Comparison of ENCODE assay signal across 15 mouse cellular contexts in genomic region chr12:56402844-56403243, GRCm38 (mm10). TPM values are rescaled to one million over a fixed set of nuclear protein-coding genes. Genes with fewer than 3 reads are reported as not detected.
DNase-seq lines count a peak whose midpoint lies in the region; ATAC-seq and TF ChIP-seq lines count a peak whose summit lies in the region.
"Had no signal": no experiment of that assay in that cellular context is flagged by ENCODE, and none has a peak within 500 bp of the region (broad histone marks: within the 10 kb centered on the region; RNA-seq: fewer than 3 reads in every experiment).

No protein-coding gene starts in this region.

- no peak for DNase-seq in hindbrain, embryonic 11.5 days (ENCODE audit: low spot score)
- peak; percentile 95 for DNase-seq in CH12.LX (ENCODE audit: extremely low read depth)
- DNase-seq in kidney, adult 9 months = peak; percentile 57
- DNase-seq in kidney, postnatal 4 days = peak; percentile 17 to 25
- DNase-seq in layer of hippocampus, postnatal 14 days (ENCODE audit: low spot score in 2 of 2) = no peak
- no peak for DNase-seq in right cerebral cortex, postnatal 36 days (ENCODE audit: low spot score in 2 of 2)
- DNase-seq in cerebellum, adult 18-20 months = no peak
- DNase-seq: cerebellum, postnatal 25 days; gastrocnemius, postnatal 10 days; heart, postnatal 10 days had no signal

- peak; percentile 57 for TF ChIP-seq POLR2A in CH12.LX (IDR thresholded peaks at IDR 0.05; ENCODE audit: low read depth, low read length)

- TF ChIP-seq RAD21 in CH12.LX (IDR thresholded peaks at IDR 0.05; ENCODE audit: low read depth, low read length) = no peak

- H3K27ac ChIP-seq in hindbrain, embryonic 16.5 days (ENCODE audit: low read depth, low read length) = no peak overlapping the region
- no peak overlapping the region for H3K27ac ChIP-seq in hindbrain, embryonic 11.5 days (ENCODE audit: low read depth, low read length)
- H3K27ac ChIP-seq in CH12.LX (ENCODE audit: insufficient read depth, low read depth) = peak overlapping the region; percentile 98
- H3K27ac ChIP-seq: embryonic facial prominence, embryonic 12.5 days; lung, embryonic 15.5 days; neural tube, embryonic 15.5 days had no signal

- in situ Hi-C loops in CH12.LX (cut with MboI; ENCODE audit: low pct_ligation_motif_present, low pct_unique_long_range_greater_than_20kb, low sequenced_read_pairs) = loop anchor here (5.0 to 10.0 kb wide), 2 partner anchors 58 to 161 kb away; partner anchors contain the start of gene Mbip

- peak; percentile 91 for TF ChIP-seq EP300 in CH12.LX (IDR thresholded peaks at IDR 0.05; ENCODE audit: low read length)

- ATAC-seq in hindbrain, embryonic 16.5 days = peak; percentile 20; the same call in 1 of the 2 replicates
- no peak for ATAC-seq in hindbrain, embryonic 11.5 days (ENCODE audit: low FRiP score)

- H3K9ac ChIP-seq in hindbrain, embryonic 16.5 days (ENCODE audit: low read depth, low read length) = no peak overlapping the region
- H3K9ac ChIP-seq in hindbrain, embryonic 11.5 days (ENCODE audit: low read depth, low read length) = no peak overlapping the region
- peak overlapping the region; percentile 70; the same call in 1 of the 2 replicates for H3K9ac ChIP-seq in CH12.LX (ENCODE audit: insufficient read depth, low read depth)
- H3K9ac ChIP-seq: embryonic facial prominence, embryonic 12.5 days; lung, embryonic 15.5 days; neural tube, embryonic 15.5 days had no signal

- no peak for TF ChIP-seq CTCF in CH12.LX (conservative IDR thresholded peaks at IDR 0.05 in 1 of 2, IDR thresholded peaks at IDR 0.05 in 1 of 2; ENCODE audit: low read depth in 2 of 2, low read length in 2 of 2)

- H3K4me3 ChIP-seq in hindbrain, embryonic 16.5 days (ENCODE audit: low read length) = no peak overlapping the region
- no peak overlapping the region for H3K4me3 ChIP-seq in hindbrain, embryonic 11.5 days (ENCODE audit: low read depth, low read length)
- no peak overlapping the region for H3K4me3 ChIP-seq in CH12.LX (replicated peaks in 1 of 3; ENCODE audit: low read depth in 2 of 3, low read length in 2 of 3, poor library complexity in 1 of 3)
- H3K4me3 ChIP-seq: embryonic facial prominence, embryonic 12.5 days; lung, embryonic 15.5 days; neural tube, embryonic 15.5 days had no signal

- 63% methylated on average over 6 of the region's 6 CpGs for WGBS in hindbrain, embryonic 16.5 days
- WGBS in hindbrain, embryonic 11.5 days = 69% methylated on average over 6 of the region's 6 CpGs

- H3K27me3 ChIP-seq in hindbrain, embryonic 16.5 days (replicated peaks; ENCODE audit: control insufficient read depth, insufficient read depth, low read length) = no peaks in the 10 kb centered on the region; the same call in 1 of the 2 replicates
- H3K27me3 ChIP-seq in hindbrain, embryonic 11.5 days (ENCODE audit: control insufficient read depth, insufficient read depth, low read length) = no peaks in the 10 kb centered on the region
- H3K27me3 ChIP-seq in CH12.LX (replicated peaks) = no peaks in the 10 kb centered on the region
- H3K27me3 ChIP-seq: embryonic facial prominence, embryonic 12.5 days; lung, embryonic 15.5 days; neural tube, embryonic 15.5 days had no signal

- no peak overlapping the region for H3K4me2 ChIP-seq in hindbrain, embryonic 16.5 days (ENCODE audit: low read length)
- H3K4me2 ChIP-seq in hindbrain, embryonic 11.5 days (replicated peaks; ENCODE audit: low read depth, low read length) = no peak overlapping the region
- H3K4me2 ChIP-seq in CH12.LX (ENCODE audit: insufficient read depth, low read depth, poor library complexity, severe bottlenecking) = peak overlapping the region; percentile 38; the same call in 1 of the 2 replicates
- H3K4me2 ChIP-seq: embryonic facial prominence, embryonic 12.5 days; lung, embryonic 15.5 days; neural tube, embryonic 15.5 days had no signal

- H3K79me2 ChIP-seq in CH12.LX (replicated peaks; ENCODE audit: control insufficient read depth, extremely low read depth, insufficient read depth, poor library complexity, severe bottlenecking) = no peaks in the 10 kb centered on the region

- dilution Hi-C loops in CH12.LX (cut with MboI; ENCODE audit: extremely low pct_ligation_motif_present, extremely low pct_unique_long_range_greater_than_20kb, low sequenced_read_pairs) = no loop called here

- H3K9me3 ChIP-seq in hindbrain, embryonic 16.5 days (ENCODE audit: control insufficient read depth, low read length) = no peaks in the 10 kb centered on the region
- H3K9me3 ChIP-seq in hindbrain, embryonic 11.5 days (ENCODE audit: control insufficient read depth, low read length) = no peaks in the 10 kb centered on the region
- H3K9me3 ChIP-seq in CH12.LX (replicated peaks; ENCODE audit: low read length) = no peaks in the 10 kb centered on the region
- H3K9me3 ChIP-seq: embryonic facial prominence, embryonic 12.5 days; G1E; lung, embryonic 15.5 days; neural tube, embryonic 15.5 days had no signal

- H3K4me1 ChIP-seq in hindbrain, embryonic 16.5 days (ENCODE audit: control insufficient read depth, insufficient read depth, low read depth, low read length) = no peaks in the 10 kb centered on the region
- H3K4me1 ChIP-seq in hindbrain, embryonic 11.5 days (replicated peaks; ENCODE audit: control insufficient read depth, insufficient read depth, low read length) = no peaks in the 10 kb centered on the region
- peaks cover 19 to 64% of the 10 kb centered on the region in 2 experiments for H3K4me1 ChIP-seq in CH12.LX (ENCODE audit: control insufficient read depth in 1 of 2, insufficient read depth in 2 of 2)
- H3K4me1 ChIP-seq: embryonic facial prominence, embryonic 12.5 days; lung, embryonic 15.5 days; neural tube, embryonic 15.5 days had no signal

- no peaks in the 10 kb centered on the region for H3K36me3 ChIP-seq in hindbrain, embryonic 16.5 days (ENCODE audit: control insufficient read depth, insufficient read depth, low read length)
- no peaks in the 10 kb centered on the region for H3K36me3 ChIP-seq in hindbrain, embryonic 11.5 days (ENCODE audit: control insufficient read depth, insufficient read depth, low read length)
- H3K36me3 ChIP-seq in CH12.LX (replicated peaks in 1 of 2; ENCODE audit: control insufficient read depth in 1 of 2, insufficient read depth in 1 of 2, low read length in 1 of 2) = peaks cover 0 to 2% of the 10 kb centered on the region in 2 experiments
- H3K36me3 ChIP-seq: embryonic facial prominence, embryonic 12.5 days; G1E; lung, embryonic 15.5 days; neural tube, embryonic 15.5 days had no signal

TF ChIP-seq in CH12.LX, 34 proteins besides CTCF, POLR2A, EP300 and RAD21 (continues in another document):
- TF ChIP-seq ZC3H11A (IDR thresholded peaks at IDR 0.05; ENCODE audit: low read depth, low read length) (no peak), UBTF (IDR thresholded peaks at IDR 0.05; ENCODE audit: low read depth, low read length) (no peak), JUN (IDR thresholded peaks at IDR 0.05; ENCODE audit: insufficient read depth, low read depth, low read length) (peak; percentile 45), MXI1 (IDR thresholded peaks at IDR 0.05; ENCODE audit: low read depth, low read length) (peak; percentile 67; the same call in 1 of the 2 replicates), ETS1 (conservative IDR thresholded peaks at IDR 0.05; ENCODE audit: low read depth, low read length) (peak; percentile 99), MAZ (IDR thresholded peaks at IDR 0.05; ENCODE audit: low read depth, low read length) (peak; percentile 39; the same call in 1 of the 2 replicates), GABPA (IDR thresholded peaks at IDR 0.05; ENCODE audit: insufficient replicate concordance, low read depth, low read length) (no peak), CHD1 (IDR thresholded peaks at IDR 0.05; ENCODE audit: low read depth, low read length) (no peak), BHLHE40 (IDR thresholded peaks at IDR 0.05; ENCODE audit: low read depth, low read length) (peak; percentile 99), ELF1 (IDR thresholded peaks at IDR 0.05; ENCODE audit: low read depth, low read length) (no peak), SIN3A (IDR thresholded peaks at IDR 0.05; ENCODE audit: low read length) (peak; percentile 89), IRF4 (IDR thresholded peaks at IDR 0.05; ENCODE audit: low read depth, low read length) (peak; percentile 84), PAX5 (IDR thresholded peaks at IDR 0.05; ENCODE audit: low read length) (0 out of 2 replicates have a peak, but pooled peaks have one; percentile 64), MYC (IDR thresholded peaks at IDR 0.05; ENCODE audit: low read depth, low read length) (0 out of 2 replicates have a peak, but pooled peaks have one; percentile 80), TCF12 (IDR thresholded peaks at IDR 0.05; ENCODE audit: low read depth, low read length) (peak; percentile 94), KAT2A (IDR thresholded peaks at IDR 0.05; ENCODE audit: insufficient replicate concordance, low read length) (0 out of 2 replicates have a peak, but pooled peaks have one; percentile 61), USF2 (conservative IDR thresholded peaks at IDR 0.05; ENCODE audit: low read depth, low read length) (no peak), MEF2A (IDR thresholded peaks at IDR 0.05; ENCODE audit: borderline replicate concordance, low read depth, low read length) (peak; percentile 94), E2F4 (IDR thresholded peaks at IDR 0.05; ENCODE audit: insufficient replicate concordance, low read depth, low read length) (no peak), HCFC1 (IDR thresholded peaks at IDR 0.05; ENCODE audit: low read depth, low read length) (no peak; the same call in 1 of the 2 replicates), TBP (conservative IDR thresholded peaks at IDR 0.05; ENCODE audit: low read depth, low read length) (peak; percentile 76), ZNF384 (IDR thresholded peaks at IDR 0.05; ENCODE audit: low read depth, low read length) (no peak), NRF1 (IDR thresholded peaks at IDR 0.05; ENCODE audit: low read depth, low read length) (0 out of 2 replicates have a peak, but pooled peaks have one; percentile 14), ZMIZ1 (IDR thresholded peaks at IDR 0.05; ENCODE audit: low read depth, low read length) (peak; percentile 54; the same call in 1 of the 2 replicates), CHD2 (IDR thresholded peaks at IDR 0.05; ENCODE audit: low read length) (peak; percentile 51), MAX (IDR thresholded peaks at IDR 0.05; ENCODE audit: low read length) (peak; percentile 82; the same call in 1 of the 2 replicates), POLR2AphosphoS2 (IDR thresholded peaks at IDR 0.05; ENCODE audit: low read depth, low read length) (no peak), MAFK (IDR thresholded peaks at IDR 0.05; ENCODE audit: insufficient replicate concordance, low read length) (peak; percentile 70)

RNA-seq across cellular contexts. Expression of gene Mbip, which starts 57.1 kb away (rescaled TPM):
- 34.9 and 38.1 TPM in 2 replicates for polyA plus RNA-seq in hindbrain, embryonic 16.5 days (2015; fragmentation: Nextera tagmentation; extraction: Ambion mirVana)
- polyA plus RNA-seq in hindbrain, embryonic 11.5 days (2014; fragmentation: Nextera tagmentation; extraction: Ambion mirVana) = 43.3 and 51.3 TPM in 2 replicates
- total RNA-seq in CH12.LX (2012; rRNA removed) (27.6 and 28.3 TPM in 2 replicates), CH12.LX (2014; rRNA removed) (82.7 and 90.6 TPM in 2 replicates)
- 47.6 and 53.0 TPM in 2 replicates for polyA plus RNA-seq in CH12.LX (2012; ENCODE audit: insufficient read length, low read depth)
- 10 to 100 TPM; 17.1 to 23.4 TPM for total RNA-seq in layer of hippocampus, postnatal 14 days (2021)

Comparison
In these comparisons a context has a peak if more than half of its experiments do, and no peak if none do; other contexts are left out.
1. DNase-seq: peak in CH12.LX (single experiment), kidney, adult 9 months (single experiment) and kidney, postnatal 4 days (2 of 2); none in hindbrain, embryonic 11.5 days (single experiment), layer of hippocampus, postnatal 14 days (0 of 2), right cerebral cortex, postnatal 36 days (0 of 2) and cerebellum, adult 18-20 months (0 of 2).